Mouse (Mus musculus) stomach, postnatal 0 days (tissue): Measurements from ENCODE around the gene Acot7. TPM values are rescaled to one million over a fixed set of nuclear protein-coding genes. Genes with fewer than 3 reads are reported as not detected.

ENCODE experiments used
- ATAC-seq: fragments of 200-750 bp; cut with Nextera tagmentation; 2 replicates; pipeline ENCODE4 v1.8.0; 2017; ENCODE audit not compliant: low FRiP score, low TSS enrichment
- DNase-seq: peaks from one replicate; pipeline ENCODE4 v3.0.0-alpha.2; 2016; ENCODE audit warnings: low spot score
- H3K27ac ChIP-seq: fragments of 300-500 bp; sonication (generic); replicated peaks from 2 replicates; pipeline ENCODE4 v1.5.1; 2014; ENCODE audit warnings: mild to moderate bottlenecking, control low read depth
- H3K27me3 ChIP-seq: fragments of 300-500 bp; sonication (generic); 2 replicates; pipeline ENCODE4 v1.6.1; 2014; ENCODE audit warnings: low read length; ENCODE audit not compliant: control insufficient read depth, insufficient read depth
- H3K36me3 ChIP-seq: fragments of 300-500 bp; sonication (generic); 2 replicates; pipeline ENCODE4 v1.6.1; 2014; ENCODE audit warnings: low read length, mixed read lengths; ENCODE audit not compliant: control insufficient read depth, insufficient read depth
- H3K4me1 ChIP-seq: fragments of 300-500 bp; sonication (generic); replicated peaks from 2 replicates; pipeline ENCODE4 v1.6.1; 2014; ENCODE audit warnings: antibody characterized with exemption; ENCODE audit not compliant: control insufficient read depth, insufficient read depth
- H3K4me2 ChIP-seq: fragments of 300-500 bp; sonication (generic); replicated peaks from 2 replicates; pipeline ENCODE4 v1.6.1; 2014; ENCODE audit warnings: low read depth, mild to moderate bottlenecking, control low read depth, moderate library complexity
- H3K4me3 ChIP-seq: fragments of 300-500 bp; sonication (generic); 2 replicates; pipeline ENCODE4 v1.5.1; 2014; ENCODE audit warnings: low read depth, low read length, control low read depth
- H3K9ac ChIP-seq: fragments of 300-500 bp; sonication (generic); 2 replicates; pipeline ENCODE4 v1.6.1; 2014; ENCODE audit warnings: mild to moderate bottlenecking, low read length, control low read depth, mixed read lengths
- H3K9me3 ChIP-seq: fragments of 300-500 bp; sonication (generic); 2 replicates; pipeline ENCODE4 v1.6.1; 2016; ENCODE audit warnings: low read length; ENCODE audit not compliant: control insufficient read depth
- CTCF ChIP-seq: IDR thresholded peaks from 2 replicates; pipeline ENCODE4 v1.5.1; 2016; ENCODE audit warnings: antibody characterized with exemption, low read depth, mild to moderate bottlenecking, moderate library complexity
- EP300 ChIP-seq: optimal IDR thresholded peaks from 2 replicates; pipeline ENCODE3; 2016; ENCODE audit warnings: antibody characterized with exemption
- WGBS: fragments of 180-500 bp; shearing (Covaris S2); extraction: QIAGEN DNeasy Blood & Tissue Kit; methylation state at CpG from one replicate; pipeline ENCODE4 v1.1.7; 2014; 5-methylcytosine and 5-hydroxymethylcytosine counted together
- polyA plus RNA-seq: library from polyadenylated mRNA; unstranded; fragments of >200 nt; fragmentation: Nextera tagmentation; extraction: Ambion mirVana; gene quantifications from 2 replicates; pipeline ENCODE4 v1.2.1, GENCODE M21; 2015

Gene Acot7
- polyA plus RNA-seq, 1 experiment from 2014 or later: 55.0 TPM

- Histone ChIP-seq H3K9ac (no peak overlapping the region), H3K27ac (no peak overlapping the region), H3K4me1 (no peaks in the 10 kb centered on the region), H3K27me3 (no peaks in the 10 kb centered on the region), H3K4me2 (no peak overlapping the region), H3K36me3 (no peaks in the 10 kb centered on the region), H3K9me3 (no peaks in the 10 kb centered on the region), H3K4me3 (no peak overlapping the region)
- DNase-seq (no peak), ATAC-seq (peak; percentile 16; the same call in 1 of the 2 replicates)
- WGBS: 71% methylated on average over 11 of the region's 11 CpGs
- no peak for TF ChIP-seq CTCF
Measured at GRCm38 (mm10) chr4:152146033-152146827, 31.7 kb upstream of the Acot7 start.

GRCm38 (mm10) chr4:152150546-152150945, 27.4 kb upstream of the Acot7 start:
- H3K27me3 ChIP-seq: 0 out of 2 replicates have a peak, but pooled peaks cover 2% of the 10 kb centered on the region
- 0 out of 2 replicates have a peak, but pooled peaks cover 2% of the 10 kb centered on the region for H3K4me1 ChIP-seq
- no peak overlapping the region for H3K27ac ChIP-seq
- no peak overlapping the region for H3K4me3 ChIP-seq
- no peak overlapping the region for H3K9ac ChIP-seq
- no peak for ATAC-seq
- H3K4me2 ChIP-seq: no peak overlapping the region
- H3K9me3 ChIP-seq: no peaks in the 10 kb centered on the region
- DNase-seq: no peak
- 70% methylated on average over 4 of the region's 4 CpGs for WGBS
- no peaks in the 10 kb centered on the region for H3K36me3 ChIP-seq
- no peak for TF ChIP-seq CTCF
- no peak for TF ChIP-seq EP300

- H3K9ac ChIP-seq: peak overlapping the region; percentile 41; the same call in 1 of the 2 replicates
- DNase-seq: no peak
- H3K36me3 ChIP-seq: no peaks in the 10 kb centered on the region
- H3K4me2 ChIP-seq: peak overlapping the region; percentile 60
- H3K27me3 ChIP-seq: 0 out of 2 replicates have a peak, but pooled peaks cover 2% of the 10 kb centered on the region
- ATAC-seq: no peak
- peak overlapping the region; percentile 39 for H3K4me3 ChIP-seq
- no peak overlapping the region for H3K27ac ChIP-seq
- TF ChIP-seq EP300 (no peak), CTCF (no peak)
- H3K9me3 ChIP-seq: no peaks in the 10 kb centered on the region
- 36% methylated on average over 7 of the region's 7 CpGs for whole genome bisulfite sequencing
- 0 out of 2 replicates have a peak, but pooled peaks cover 2% of the 10 kb centered on the region for H3K4me1 ChIP-seq
Measured at GRCm38 (mm10) chr4:152151451-152151965, 26.4 kb upstream of the Acot7 start.

GRCm38 (mm10) chr4:152151966-152152544, 25.9 kb upstream of the Acot7 start, which contains the start of gene Espn:
Gene Espn, minus strand, starts transcription at chr4:152152371.
- peak within 1 kb of the TSS; percentile 41 for H3K9ac ChIP-seq
- peak; percentile 55 for ATAC-seq

GRCm38 (mm10) chr4:152153771-152154177, 24.2 kb upstream of the Acot7 start:
- peak overlapping the region; percentile 45; the same call in 1 of the 2 replicates for H3K4me2 ChIP-seq
- no peaks in the 10 kb centered on the region for H3K36me3 ChIP-seq
- TF ChIP-seq EP300: no peak
- TF ChIP-seq CTCF: peak; percentile 92
- 0 out of 2 replicates have a peak, but pooled peaks cover 8% of the 10 kb centered on the region for H3K4me1 ChIP-seq
- peak; percentile 91 for ATAC-seq
- 0 out of 2 replicates have a peak overlapping the region, but pooled peaks have one; percentile 12 for H3K4me3 ChIP-seq
- peak; percentile 97 for DNase-seq
- peak overlapping the region; percentile 61; the same call in 1 of the 2 replicates for H3K27ac ChIP-seq
- no peaks in the 10 kb centered on the region for H3K9me3 ChIP-seq
- H3K9ac ChIP-seq: no peak overlapping the region
- WGBS: 2% methylated on average over 23 of the region's 23 CpGs
- 0 out of 2 replicates have a peak, but pooled peaks cover 2% of the 10 kb centered on the region for H3K27me3 ChIP-seq

More at GRCm38 (mm10) chr4:152151966-152152544, 25.9 kb upstream of the Acot7 start, which contains the start of gene Espn:
- H3K4me2 ChIP-seq: peak within 1 kb of the TSS; percentile 60
- no peaks in the 10 kb centered on the region for H3K36me3 ChIP-seq
- no peak within 1 kb of the TSS for H3K27ac ChIP-seq
- 0 out of 2 replicates have a peak, but pooled peaks cover 2% of the 10 kb centered on the region for H3K4me1 ChIP-seq
- H3K4me3 ChIP-seq: peak within 1 kb of the TSS; percentile 39
- peak; percentile 76 for DNase-seq
- TF ChIP-seq EP300 (no peak), CTCF (no peak)
- WGBS: 2% methylated on average over 48 of the region's 57 CpGs
- H3K27me3 ChIP-seq: 0 out of 2 replicates have a peak, but pooled peaks cover 2% of the 10 kb centered on the region
- H3K9me3 ChIP-seq: no peaks in the 10 kb centered on the region
